Mouse (Mus musculus) testis, adult 2 months (tissue): ENCODE results near the gene Ehmt1. TPM values are rescaled to one million over a fixed set of nuclear protein-coding genes. Genes with fewer than 3 reads are reported as not detected.

Experiments
- H3K27ac ChIP-seq: fragments of 200-500 bp; 2 replicates; pipeline ENCODE4 v1.5.1; 2012; ENCODE audit warnings: low read depth, low read length; ENCODE audit not compliant: control insufficient read depth, insufficient read depth
- H3K27me3 ChIP-seq: fragments of 200-500 bp; 2 replicates; pipeline ENCODE4 v1.6.1; 2012; ENCODE audit warnings: mild to moderate bottlenecking, low read length, moderate library complexity; ENCODE audit not compliant: control insufficient read depth, insufficient read depth
- H3K36me3 ChIP-seq: fragments of 200-500 bp; 2 replicates; pipeline ENCODE4 v1.6.1; 2012; ENCODE audit warnings: mild to moderate bottlenecking, low read length; ENCODE audit not compliant: control insufficient read depth, insufficient read depth
- H3K4me1 ChIP-seq: fragments of 200-500 bp; 2 replicates; pipeline ENCODE4 v1.6.1; 2012; ENCODE audit warnings: low read length; ENCODE audit not compliant: control insufficient read depth, insufficient read depth
- H3K4me3 ChIP-seq: fragments of 200-500 bp; 2 replicates; pipeline ENCODE4 v1.5.1; 2012; ENCODE audit warnings: low read depth, mild to moderate bottlenecking, low read length, moderate library complexity, mixed read lengths; ENCODE audit not compliant: control insufficient read depth
- CTCF ChIP-seq: fragments of 200-500 bp; IDR thresholded peaks from 2 replicates; pipeline ENCODE4 v1.5.1; 2012; ENCODE audit warnings: low read depth, mild to moderate bottlenecking, inconsistent platforms, low read length, moderate library complexity; ENCODE audit not compliant: control insufficient read depth, insufficient read depth, insufficient replicate concordance
- POLR2A ChIP-seq: fragments of 200-500 bp; IDR thresholded peaks from 2 replicates; pipeline ENCODE4 v1.6.1; 2012; ENCODE audit warnings: low read depth, mild to moderate bottlenecking, inconsistent platforms, low read length, moderate library complexity; ENCODE audit not compliant: control insufficient read depth
- polyA plus RNA-seq: library from polyadenylated mRNA; depleted of rRNA; stranded (reverse); fragments of >200 nt; gene quantifications from 2 replicates; pipeline ENCODE4 v1.2.3, GENCODE M21; 2012

Ehmt1 gene
- polyA plus RNA-seq, 1 experiment = 13.2 TPM

- TF ChIP-seq CTCF (no peak), POLR2A (no peak)
- no peak overlapping the region for H3K27ac ChIP-seq
Measured at GRCm38 (mm10) chr2:24905653-24906155, 13.7 kb downstream of the Ehmt1 start.

DNA sequence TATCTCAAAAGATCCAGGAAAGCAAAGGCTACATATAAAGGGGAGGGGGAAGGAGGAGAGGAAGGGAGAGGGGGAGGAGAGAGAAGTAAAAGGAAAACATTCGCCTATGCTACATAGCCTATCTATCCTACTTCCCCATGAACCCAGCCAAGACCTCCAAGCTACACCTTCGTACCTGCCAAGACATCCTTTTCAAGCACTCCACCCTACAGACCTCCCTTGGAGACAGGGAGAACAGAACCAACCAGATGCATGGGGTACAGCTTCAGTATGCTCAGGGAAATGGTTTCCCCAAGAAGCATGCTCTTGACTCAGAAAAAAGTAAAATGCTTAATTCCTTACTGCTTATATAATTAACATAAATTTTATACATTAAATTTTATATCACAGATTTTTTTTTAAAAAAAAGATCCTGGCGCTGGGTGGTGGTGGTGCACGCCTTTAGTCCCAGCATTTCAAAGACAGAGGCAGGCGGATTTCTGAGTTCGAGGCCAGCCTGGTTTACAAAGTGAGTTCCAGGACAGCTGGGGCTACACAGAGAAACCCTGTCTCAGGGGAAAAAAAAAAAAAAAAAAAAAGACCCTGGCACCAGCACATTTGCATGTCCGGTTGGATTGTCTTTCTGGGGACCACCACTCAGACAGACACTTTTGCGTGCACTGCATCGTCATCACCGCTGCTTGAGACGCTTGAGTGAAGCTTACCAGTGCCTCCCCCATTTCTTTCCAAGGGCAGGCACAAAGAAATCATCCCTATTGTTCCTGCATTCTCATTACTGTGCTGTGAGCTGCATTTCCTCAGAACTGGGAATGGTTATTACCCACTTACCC, 14.4 kb downstream of the Ehmt1 start:
- Histone ChIP-seq H3K27me3 (no peaks in the 10 kb centered on the region), H3K36me3 (no peaks in the 10 kb centered on the region), H3K27ac (no peak overlapping the region), H3K4me3 (no peak overlapping the region), H3K4me1 (no peaks in the 10 kb centered on the region; the same call in 1 of the 2 replicates)
- TF ChIP-seq POLR2A (no peak), CTCF (no peak)

More at GRCm38 (mm10) chr2:24905653-24906155, 13.7 kb downstream of the Ehmt1 start:
- Histone ChIP-seq H3K4me3 (no peak overlapping the region), H3K4me1 (no peaks in the 10 kb centered on the region; the same call in 1 of the 2 replicates), H3K27me3 (no peaks in the 10 kb centered on the region), H3K36me3 (no peaks in the 10 kb centered on the region)

- H3K36me3 ChIP-seq = no peaks in the 10 kb centered on the region
Measured at GRCm38 (mm10) chr2:24902999-24903398, 16.4 kb downstream of the Ehmt1 start.

GRCm38 (mm10) chr2:24901055-24901454, 18.4 kb downstream of the Ehmt1 start:
- no peaks in the 10 kb centered on the region for H3K27me3 ChIP-seq
- H3K36me3 ChIP-seq = no peaks in the 10 kb centered on the region
- H3K4me1 ChIP-seq = no peaks in the 10 kb centered on the region
- TF ChIP-seq CTCF (no peak), POLR2A (no peak)
- no peak overlapping the region for H3K4me3 ChIP-seq
- H3K27ac ChIP-seq = no peak overlapping the region

More at GRCm38 (mm10) chr2:24902999-24903398, 16.4 kb downstream of the Ehmt1 start:
- Histone ChIP-seq H3K27ac (no peak overlapping the region), H3K27me3 (no peaks in the 10 kb centered on the region), H3K4me1 (no peaks in the 10 kb centered on the region; the same call in 1 of the 2 replicates), H3K4me3 (no peak overlapping the region)
- TF ChIP-seq CTCF = no peak
- TF ChIP-seq POLR2A = no peak

DNA sequence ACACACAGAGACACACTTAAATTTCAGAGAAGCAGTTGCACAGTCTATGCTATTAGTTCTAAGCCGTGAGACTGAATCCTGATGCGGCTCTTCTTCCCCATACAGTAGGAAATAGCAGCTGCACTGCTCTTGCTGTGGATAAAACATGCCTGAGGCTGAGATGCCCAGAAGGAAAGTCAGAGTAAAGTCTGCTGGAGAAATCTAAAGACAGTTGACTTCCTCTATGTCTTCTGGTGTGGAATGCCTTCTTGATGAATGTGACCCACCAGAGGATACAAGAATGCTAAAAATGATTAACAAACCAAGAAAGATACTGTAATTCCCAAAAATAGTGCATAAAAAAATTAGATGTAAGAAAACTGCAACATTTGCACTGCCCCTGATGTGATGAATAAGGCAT, 20.1 kb downstream of the Ehmt1 start:
- no peaks in the 10 kb centered on the region for H3K27me3 ChIP-seq
- no peak overlapping the region for H3K27ac ChIP-seq
- no peak for TF ChIP-seq CTCF
- no peaks in the 10 kb centered on the region for H3K4me1 ChIP-seq
- no peak overlapping the region for H3K4me3 ChIP-seq
- no peaks in the 10 kb centered on the region for H3K36me3 ChIP-seq

DNA sequence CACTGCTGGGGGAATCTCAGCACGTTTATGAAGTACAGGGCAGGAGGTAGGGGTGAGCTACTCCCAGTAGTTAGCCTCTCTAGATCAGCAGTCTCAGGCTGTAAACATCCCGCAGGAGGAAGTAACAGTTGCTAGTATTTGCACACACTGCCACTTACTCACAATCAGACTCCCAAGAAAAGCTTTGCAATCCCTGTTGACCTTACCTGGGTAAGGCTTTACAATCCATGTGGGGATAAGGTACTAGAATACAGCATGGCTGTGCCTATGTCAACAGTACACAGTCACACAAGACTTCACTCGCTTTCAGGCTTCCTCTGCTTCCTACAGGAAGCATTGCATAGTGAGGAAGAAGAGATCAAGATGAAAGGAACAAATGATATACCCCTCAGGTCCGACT, 22.7 kb downstream of the Ehmt1 start:
- TF ChIP-seq POLR2A = no peak
- TF ChIP-seq CTCF = no peak
- Histone ChIP-seq H3K27me3 (no peaks in the 10 kb centered on the region), H3K4me3 (no peak overlapping the region), H3K36me3 (no peaks in the 10 kb centered on the region), H3K4me1 (no peaks in the 10 kb centered on the region), H3K27ac (no peak overlapping the region)

DNA sequence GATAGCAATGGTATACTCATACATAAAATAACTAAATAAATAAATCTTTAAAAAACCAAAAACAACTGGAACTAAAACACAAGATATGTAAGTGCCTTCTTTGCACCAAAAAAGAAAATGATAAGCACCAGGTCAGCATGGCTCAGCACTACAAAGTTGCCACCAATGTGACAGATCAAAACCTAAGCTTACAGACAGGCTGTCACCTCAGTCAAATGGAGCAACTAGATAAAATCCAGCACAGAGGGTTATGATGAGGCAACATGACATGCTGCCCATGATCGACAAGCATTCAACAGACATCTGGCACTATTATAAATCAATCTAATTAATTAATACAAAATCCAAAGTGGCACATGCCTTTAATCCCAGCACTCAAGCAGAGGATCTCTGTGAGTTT, 25.2 kb downstream of the Ehmt1 start:
- Histone ChIP-seq H3K27me3 (no peaks in the 10 kb centered on the region), H3K4me1 (no peaks in the 10 kb centered on the region), H3K27ac (no peak overlapping the region), H3K36me3 (no peaks in the 10 kb centered on the region), H3K4me3 (no peak overlapping the region)
- no peak for TF ChIP-seq CTCF
- TF ChIP-seq POLR2A = no peak
